Mouse (Mus musculus): ENCODE measurements around the gene Adk.

Gene Adk

GRCm38 (mm10) chr14:21100876-21101275 is 48.5 kb downstream of the Adk start:
- DNase-seq (ENCODE audit: low read depth), result no peak

- DNase-seq (ENCODE audit: low read depth), result no peak
Measured at GRCm38 (mm10) chr14:21101562-21101961, 49.2 kb downstream of the Adk start.

GRCm38 (mm10) chr14:21102666-21103203 is 50.4 kb downstream of the Adk start:
- DNase-seq (ENCODE audit: low read depth), result no peak

- DNase-seq (ENCODE audit: low read depth), result no peak
Measured at GRCm38 (mm10) chr14:21105049-21105448, 52.7 kb downstream of the Adk start.

GRCm38 (mm10) chr14:21106582-21106981 is 54.2 kb downstream of the Adk start:
- no peak for DNase-seq (ENCODE audit: low read depth)

GRCm38 (mm10) chr14:21107551-21107950 is 55.2 kb downstream of the Adk start:
- DNase-seq (ENCODE audit: low read depth), result no peak

- DNase-seq (ENCODE audit: low read depth), result no peak
Measured at GRCm38 (mm10) chr14:21110492-21110891, 58.1 kb downstream of the Adk start.

GRCm38 (mm10) chr14:21111500-21111899 is 59.1 kb downstream of the Adk start:
- DNase-seq (ENCODE audit: low read depth), result no peak

GRCm38 (mm10) chr14:21112174-21112573 is 59.8 kb downstream of the Adk start:
- DNase-seq (ENCODE audit: low read depth), result no peak

- DNase-seq (ENCODE audit: low read depth), result no peak
Measured at GRCm38 (mm10) chr14:21112742-21113141, 60.4 kb downstream of the Adk start.

GRCm38 (mm10) chr14:21114339-21114738 is 62.0 kb downstream of the Adk start:
- DNase-seq (ENCODE audit: low read depth), result no peak

- DNase-seq (ENCODE audit: low read depth), result no peak
Measured at GRCm38 (mm10) chr14:21115318-21115717, 62.9 kb downstream of the Adk start.

GRCm38 (mm10) chr14:21115888-21116460 is 63.6 kb downstream of the Adk start:
- peak; percentile 18 for DNase-seq (ENCODE audit: low read depth)

- no peak for DNase-seq (ENCODE audit: low read depth)
Measured at GRCm38 (mm10) chr14:21118095-21118494, 65.7 kb downstream of the Adk start.

GRCm38 (mm10) chr14:21119653-21120313 is 67.4 kb downstream of the Adk start:
- DNase-seq (ENCODE audit: low read depth), result no peak

- DNase-seq (ENCODE audit: low read depth), result peak; percentile 56
Measured at GRCm38 (mm10) chr14:21120473-21120872, 68.1 kb downstream of the Adk start.

- no peak for DNase-seq (ENCODE audit: low read depth)
Measured at GRCm38 (mm10) chr14:21127215-21127614, 74.8 kb downstream of the Adk start.

GRCm38 (mm10) chr14:21136906-21137305 is 84.5 kb downstream of the Adk start:
- peak; percentile 47 for DNase-seq (ENCODE audit: low read depth)

- no peak for DNase-seq (ENCODE audit: low read depth)
Measured at GRCm38 (mm10) chr14:21142603-21143002, 90.2 kb downstream of the Adk start.

- DNase-seq (ENCODE audit: low read depth), result peak; percentile 22
Measured at GRCm38 (mm10) chr14:21143406-21144115, 91.2 kb downstream of the Adk start.

GRCm38 (mm10) chr14:21147171-21147570 is 94.8 kb downstream of the Adk start:
- no peak for DNase-seq (ENCODE audit: low read depth)

- DNase-seq (ENCODE audit: low read depth), result no peak
Measured at GRCm38 (mm10) chr14:21150301-21150700, 97.9 kb downstream of the Adk start.

- DNase-seq (ENCODE audit: low read depth), result no peak
Measured at GRCm38 (mm10) chr14:21152055-21152454, 99.7 kb downstream of the Adk start.
